Mouse (Mus musculus): Measurements from ENCODE around the gene Olfr328. TPM values are rescaled to one million over a fixed set of nuclear protein-coding genes. Genes with fewer than 3 reads are reported as not detected.

Gene Olfr328
- polyA plus RNA-seq (2015; fragmentation: Nextera tagmentation; extraction: Ambion mirVana), result 0.09 TPM in 1 of 2 replicates, not detected in the other

DNA sequence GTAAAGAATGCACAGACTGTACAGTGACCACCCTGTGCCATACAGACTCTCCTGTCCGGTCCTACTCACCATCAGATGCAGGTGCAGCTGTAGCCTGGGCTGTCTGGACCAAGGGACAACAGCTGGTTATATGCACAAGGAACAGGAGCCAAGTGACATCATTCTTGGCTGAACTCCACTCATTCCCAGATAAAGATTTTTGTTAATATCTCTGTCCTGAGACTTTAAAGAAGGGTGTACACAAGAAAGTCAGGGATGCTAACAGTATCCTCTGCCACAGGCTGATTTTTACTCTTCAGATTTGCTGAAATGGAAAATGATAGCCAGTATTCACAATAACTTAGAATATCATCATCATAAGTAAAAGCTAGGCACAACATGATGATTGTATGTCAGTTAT, at the start of gene Olfr328:
Olfr328 (minus strand) TSS at position 101 of the 400 bp plus-strand sequence.
- H3K36me3 ChIP-seq, result no peaks in the 10 kb centered on the region
- no peak within 1 kb of the TSS for H3K9ac ChIP-seq
- ATAC-seq (ENCODE audit: low FRiP score), result no peak
- no peak within 1 kb of the TSS for H3K4me2 ChIP-seq
- no peaks in the 10 kb centered on the region for H3K27me3 ChIP-seq
- no peak within 1 kb of the TSS for H3K4me3 ChIP-seq
- no peaks in the 10 kb centered on the region for H3K9me3 ChIP-seq
- H3K27ac ChIP-seq, result no peak within 1 kb of the TSS
- 86% methylated on average over 1 of the region's 1 CpGs for WGBS
- no peaks in the 10 kb centered on the region for H3K4me1 ChIP-seq (replicated peaks)

DNA sequence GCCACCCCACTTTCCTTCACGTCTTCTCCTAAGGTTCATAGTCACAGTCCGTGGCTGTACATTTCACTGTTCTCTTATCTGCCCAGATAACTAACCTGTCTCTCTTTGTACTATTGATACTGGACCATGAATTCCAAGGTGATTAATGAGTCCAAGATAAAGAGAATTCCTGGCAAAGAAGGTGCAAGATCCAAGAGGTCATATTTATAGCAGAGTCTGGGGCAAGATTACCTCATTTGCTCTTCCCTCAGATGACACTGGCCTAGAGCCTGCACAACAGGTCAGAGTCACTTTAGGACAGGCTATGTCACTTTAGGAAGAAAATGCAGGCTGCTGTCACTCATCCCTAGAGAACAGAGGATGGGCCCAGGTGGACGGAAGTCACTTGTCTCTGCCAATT, 49.8 kb upstream of the Olfr328 start:
- H3K9ac ChIP-seq, result no peak overlapping the region
- WGBS, result 89% methylated on average over 3 of the region's 3 CpGs

DNA sequence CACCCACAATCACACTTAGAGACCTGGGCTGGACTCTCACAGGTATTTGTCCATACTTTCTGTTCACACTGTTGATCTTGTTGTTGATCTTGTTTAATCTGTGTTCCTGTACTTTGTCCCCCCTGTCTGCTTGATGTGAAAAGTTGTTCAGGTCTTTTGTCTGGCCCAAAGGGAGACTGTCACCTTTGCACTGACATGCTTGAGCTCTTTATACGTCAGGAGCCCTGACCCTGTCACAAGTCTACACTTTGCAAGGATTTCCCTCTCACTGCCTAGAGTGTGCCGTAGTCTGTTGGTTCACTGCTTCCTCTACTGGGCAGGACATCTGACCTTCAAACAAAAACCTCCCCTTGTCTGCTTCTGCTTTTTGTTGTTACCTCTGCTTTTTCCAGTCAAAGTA, 49.3 kb upstream of the Olfr328 start:
- H3K9me3 ChIP-seq, result no peaks in the 10 kb centered on the region
- H3K4me2 ChIP-seq, result no peak overlapping the region
- WGBS, result 65% methylated on average over 2 of the region's 2 CpGs
- H3K27me3 ChIP-seq, result no peaks in the 10 kb centered on the region
- no peak overlapping the region for H3K9ac ChIP-seq
- no peak overlapping the region for H3K4me3 ChIP-seq
- ATAC-seq (ENCODE audit: low FRiP score), result no peak
- H3K4me1 ChIP-seq (replicated peaks), result no peaks in the 10 kb centered on the region
- no peak overlapping the region for H3K27ac ChIP-seq
- H3K36me3 ChIP-seq, result no peaks in the 10 kb centered on the region

More for the DNA sequence above, 49.8 kb upstream of the Olfr328 start:
- Histone ChIP-seq H3K9me3 (no peaks in the 10 kb centered on the region), H3K4me2 (no peak overlapping the region), H3K4me1 (replicated peaks) (no peaks in the 10 kb centered on the region), H3K27me3 (no peaks in the 10 kb centered on the region), H3K36me3 (no peaks in the 10 kb centered on the region), H3K27ac (no peak overlapping the region), H3K4me3 (no peak overlapping the region)
- no peak for ATAC-seq (ENCODE audit: low FRiP score)

DNA sequence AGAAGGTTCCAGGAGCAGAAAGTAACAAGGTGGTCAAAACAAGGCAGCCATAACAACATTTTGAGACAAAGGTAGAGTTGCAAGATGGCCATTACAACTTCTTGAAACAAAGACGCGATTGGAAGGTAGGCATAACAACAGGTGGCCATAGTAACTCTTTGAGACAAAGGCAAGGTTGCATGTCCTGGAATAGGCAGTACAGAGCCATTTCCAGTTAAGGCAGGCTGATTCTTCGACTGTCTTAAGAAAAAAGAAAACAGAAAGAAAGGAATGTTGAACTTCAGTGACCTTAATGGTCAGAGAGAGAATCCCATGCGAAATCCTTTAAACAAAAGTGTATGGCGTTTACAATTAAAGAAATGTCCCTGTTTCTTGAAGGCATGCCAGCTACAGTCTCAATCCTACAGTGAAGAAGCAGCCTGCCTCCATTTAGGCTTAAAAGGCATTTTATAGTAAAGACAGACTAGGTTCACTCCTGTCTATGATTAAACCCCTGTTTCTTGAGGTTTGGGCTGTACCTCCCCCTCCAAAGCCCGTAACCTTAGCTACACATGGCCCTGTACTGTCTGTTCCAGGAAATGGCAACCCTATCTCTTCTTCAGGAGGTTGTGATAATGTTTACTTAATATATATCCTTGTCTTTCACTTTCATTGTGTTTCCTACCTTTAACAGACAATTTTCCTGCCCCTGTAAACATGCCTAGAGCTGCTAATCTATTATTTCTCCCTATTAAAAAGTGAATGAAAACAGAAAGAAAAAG, 47.5 kb upstream of the Olfr328 start:
- H3K4me2 ChIP-seq, result no peak overlapping the region
- H3K9me3 ChIP-seq, result no peaks in the 10 kb centered on the region
- H3K9ac ChIP-seq, result no peak overlapping the region
- no peak overlapping the region for H3K4me3 ChIP-seq
- ATAC-seq (ENCODE audit: low FRiP score), result no peak
- no peaks in the 10 kb centered on the region for H3K36me3 ChIP-seq
- WGBS, result 78% methylated on average over 6 of the region's 6 CpGs
- H3K27ac ChIP-seq, result no peak overlapping the region
- H3K27me3 ChIP-seq, result no peaks in the 10 kb centered on the region
- H3K4me1 ChIP-seq (replicated peaks), result no peaks in the 10 kb centered on the region

DNA sequence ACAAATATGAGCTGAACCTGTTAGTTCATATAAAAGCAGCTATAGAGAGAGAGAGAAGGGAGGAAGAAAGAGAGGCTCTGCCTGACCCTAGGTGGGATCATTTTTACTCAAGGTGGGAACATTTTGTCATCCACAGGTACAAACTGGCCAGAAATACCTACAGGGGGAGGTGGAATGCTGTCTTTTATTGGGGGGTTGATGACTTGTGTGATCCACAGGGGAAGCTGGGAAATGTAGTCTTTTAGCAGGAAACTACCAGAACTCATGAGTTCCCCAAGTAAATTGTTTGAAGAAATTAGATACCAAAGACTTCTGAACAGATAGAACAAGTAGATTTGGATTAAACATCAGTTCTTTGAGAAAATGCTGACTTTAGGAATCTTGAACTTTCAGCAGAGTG, 46.6 kb upstream of the Olfr328 start:
- Histone ChIP-seq H3K27me3 (no peaks in the 10 kb centered on the region), H3K36me3 (no peaks in the 10 kb centered on the region), H3K4me3 (no peak overlapping the region), H3K9ac (no peak overlapping the region), H3K27ac (no peak overlapping the region), H3K9me3 (no peaks in the 10 kb centered on the region), H3K4me1 (replicated peaks) (no peaks in the 10 kb centered on the region), H3K4me2 (no peak overlapping the region)
- ATAC-seq (ENCODE audit: low FRiP score), result no peak

DNA sequence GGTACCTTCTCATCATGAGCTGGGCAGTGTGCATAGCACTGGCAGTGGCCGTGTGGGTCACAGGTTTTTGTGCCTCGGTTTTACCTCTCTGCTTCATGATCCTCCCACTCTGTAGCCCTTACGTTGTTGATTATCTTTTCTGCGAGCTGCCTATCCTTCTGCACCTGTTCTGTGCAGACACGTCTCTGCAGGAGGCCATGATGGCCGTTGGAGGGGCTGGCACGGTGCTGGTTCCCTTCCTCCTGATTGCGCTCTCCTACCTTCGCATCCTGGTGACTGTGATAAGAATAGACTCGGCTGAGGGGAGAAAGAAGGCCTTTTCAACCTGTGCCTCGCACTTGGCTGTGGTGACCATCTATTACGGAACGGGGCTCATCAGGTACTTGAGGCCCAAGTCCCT, 42.4 kb upstream of the Olfr328 start:
- H3K4me2 ChIP-seq, result no peak overlapping the region
- no peaks in the 10 kb centered on the region for H3K27me3 ChIP-seq
- no peak overlapping the region for H3K27ac ChIP-seq
- H3K9ac ChIP-seq, result no peak overlapping the region
- WGBS, result 89% methylated on average over 13 of the region's 13 CpGs
- H3K36me3 ChIP-seq, result no peaks in the 10 kb centered on the region
- no peak overlapping the region for H3K4me3 ChIP-seq
- H3K4me1 ChIP-seq (replicated peaks), result no peaks in the 10 kb centered on the region
- no peaks in the 10 kb centered on the region for H3K9me3 ChIP-seq
- no peak for ATAC-seq (ENCODE audit: low FRiP score)

DNA sequence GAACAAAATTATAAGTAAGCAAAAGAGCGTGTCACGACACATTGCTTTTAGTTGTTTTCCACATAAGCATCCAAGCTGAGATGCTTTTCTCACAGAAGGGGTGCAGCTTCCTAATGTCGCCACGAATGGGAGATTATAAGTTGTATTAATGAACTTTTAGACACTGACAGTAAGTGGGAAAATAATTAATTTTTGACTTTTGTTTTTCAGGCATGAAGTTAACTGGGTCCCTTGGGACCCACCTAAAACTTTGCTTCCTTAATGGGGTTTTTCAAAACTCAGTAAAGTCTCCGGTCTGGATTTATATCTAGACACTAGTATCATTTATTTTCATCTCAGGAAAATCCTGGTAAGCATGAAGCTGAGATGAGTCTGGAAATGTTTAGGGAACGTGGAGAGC, 39.4 kb upstream of the Olfr328 start, which contains the start of gene Olfr324:
Olfr324 (plus strand) TSS at position 301 of the 400 bp plus-strand sequence.
- Histone ChIP-seq H3K27me3 (no peaks in the 10 kb centered on the region), H3K4me3 (no peak within 1 kb of the TSS), H3K9ac (no peak within 1 kb of the TSS), H3K9me3 (no peaks in the 10 kb centered on the region), H3K4me1 (replicated peaks) (no peaks in the 10 kb centered on the region), H3K27ac (no peak within 1 kb of the TSS), H3K36me3 (no peaks in the 10 kb centered on the region), H3K4me2 (no peak within 1 kb of the TSS)
- ATAC-seq (ENCODE audit: low FRiP score), result no peak
- 86% methylated on average over 6 of the region's 6 CpGs for WGBS

DNA sequence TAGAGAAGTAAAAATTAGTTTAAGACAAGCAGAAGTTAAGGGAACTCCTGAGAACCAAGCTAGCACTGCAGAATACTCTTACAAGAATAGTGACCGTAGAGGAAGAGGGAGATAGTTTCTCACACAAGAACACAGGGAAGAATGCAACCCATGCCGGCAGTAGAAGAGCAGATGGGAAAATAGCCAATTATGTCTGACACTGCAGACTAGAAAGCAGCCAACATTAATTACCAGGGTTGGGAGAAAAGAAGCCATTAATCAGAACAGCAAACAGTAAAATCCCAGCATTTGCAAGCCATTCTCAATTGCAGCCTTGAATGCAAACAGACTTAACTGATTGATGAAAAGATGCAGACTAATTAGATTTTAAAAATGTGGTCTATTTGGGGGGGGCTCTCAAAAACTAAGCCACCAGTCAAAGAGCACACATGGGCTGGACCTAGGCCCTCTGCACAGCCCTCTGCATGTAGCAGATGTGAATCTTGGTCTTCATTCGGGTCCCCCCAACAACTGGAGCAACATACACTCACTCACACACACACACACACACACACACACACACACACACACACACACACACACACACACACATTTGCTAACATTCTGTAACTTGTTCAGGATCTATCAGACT, 33.3 kb upstream of the Olfr328 start:
- Histone ChIP-seq H3K4me3 (no peak overlapping the region), H3K9me3 (no peaks in the 10 kb centered on the region), H3K27ac (no peak overlapping the region; the same call in 1 of the 2 replicates), H3K36me3 (no peaks in the 10 kb centered on the region), H3K4me1 (replicated peaks) (no peaks in the 10 kb centered on the region), H3K27me3 (no peaks in the 10 kb centered on the region), H3K9ac (no peak overlapping the region), H3K4me2 (no peak overlapping the region)
- no peak for ATAC-seq (ENCODE audit: low FRiP score)
- 60% methylated on average over 3 of the region's 3 CpGs for WGBS

DNA sequence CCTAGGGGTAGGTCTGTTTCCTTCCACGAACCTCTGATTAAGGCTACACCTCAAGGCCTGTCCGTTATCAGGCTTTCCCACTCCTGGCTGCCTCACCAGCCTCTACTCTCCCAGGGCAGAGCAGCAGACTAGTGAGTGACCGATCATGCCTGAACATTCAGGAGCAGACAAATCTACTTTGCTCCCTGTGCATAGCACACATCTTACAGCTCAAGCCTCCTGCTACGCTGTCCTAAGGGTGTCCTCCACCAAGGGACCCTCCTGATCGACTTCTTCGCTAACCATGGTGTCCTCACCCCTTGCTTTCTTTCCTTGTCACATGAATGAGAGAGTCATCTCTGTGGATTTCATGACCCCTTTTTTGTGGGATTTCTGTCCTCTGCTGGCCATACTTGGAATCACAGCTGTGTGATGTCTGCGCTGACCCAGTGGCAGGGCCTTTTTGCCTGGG, 32.5 kb upstream of the Olfr328 start:
- WGBS, result 68% methylated on average over 7 of the region's 7 CpGs
- H3K36me3 ChIP-seq, result no peaks in the 10 kb centered on the region
- H3K4me2 ChIP-seq, result no peak overlapping the region

DNA sequence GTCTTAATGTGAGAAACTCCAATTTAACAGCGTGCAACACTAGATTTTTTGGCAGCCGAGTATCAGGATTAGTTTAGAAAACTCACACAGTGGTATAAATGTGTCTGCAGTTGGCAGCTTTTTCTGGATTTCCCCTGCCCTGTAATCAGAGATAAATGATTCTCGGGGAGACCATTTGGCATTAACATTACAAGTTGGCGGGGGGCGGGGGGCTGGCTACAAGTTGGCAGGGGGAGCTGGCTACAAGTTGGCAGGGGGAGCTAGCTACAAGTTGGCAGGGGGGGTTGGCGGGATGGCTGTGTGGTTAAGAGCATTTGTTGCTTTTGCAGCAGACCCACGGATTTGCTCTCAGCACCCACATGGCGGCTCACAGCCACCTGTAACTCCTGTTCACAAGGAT, 23.2 kb upstream of the Olfr328 start:
- Histone ChIP-seq H3K36me3 (no peaks in the 10 kb centered on the region), H3K4me3 (no peak overlapping the region), H3K9me3 (no peaks in the 10 kb centered on the region), H3K27ac (no peak overlapping the region), H3K4me2 (no peak overlapping the region), H3K4me1 (replicated peaks) (no peaks in the 10 kb centered on the region), H3K9ac (no peak overlapping the region), H3K27me3 (no peaks in the 10 kb centered on the region)
- WGBS, result 81% methylated on average over 8 of the region's 8 CpGs
- no peak for ATAC-seq (ENCODE audit: low FRiP score)

More for the DNA sequence above, 32.5 kb upstream of the Olfr328 start:
- H3K9me3 ChIP-seq, result no peaks in the 10 kb centered on the region
- no peaks in the 10 kb centered on the region for H3K27me3 ChIP-seq
- no peak for ATAC-seq (ENCODE audit: low FRiP score)
- H3K27ac ChIP-seq, result no peak overlapping the region
- H3K4me3 ChIP-seq, result no peak overlapping the region
- no peaks in the 10 kb centered on the region for H3K4me1 ChIP-seq (replicated peaks)
- no peak overlapping the region for H3K9ac ChIP-seq

DNA sequence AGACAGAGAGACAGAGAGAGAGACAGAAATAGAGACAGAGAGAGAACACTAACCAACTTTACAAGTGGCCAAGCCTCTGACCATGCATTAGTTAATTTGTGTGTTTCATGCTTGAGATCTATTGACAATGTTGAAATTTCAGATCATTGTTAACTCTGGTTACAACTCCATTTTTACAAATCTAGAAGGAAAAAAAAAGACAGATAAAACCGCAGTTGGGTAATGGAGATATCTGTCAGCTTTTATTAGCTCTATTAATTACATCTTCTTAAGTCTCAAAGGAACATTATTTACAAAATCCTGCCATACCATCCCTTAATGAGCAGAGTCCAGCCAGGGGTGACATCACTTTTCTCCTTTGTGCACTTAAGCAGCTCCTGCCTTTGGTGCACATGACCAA, 22.0 kb upstream of the Olfr328 start, which contains the start of gene Olfr325:
Olfr325 (plus strand) TSS at position 301 of the 400 bp plus-strand sequence.
- Histone ChIP-seq H3K27me3 (no peaks in the 10 kb centered on the region), H3K4me1 (replicated peaks) (no peaks in the 10 kb centered on the region), H3K4me3 (no peak within 1 kb of the TSS), H3K9ac (no peak within 1 kb of the TSS), H3K9me3 (no peaks in the 10 kb centered on the region), H3K4me2 (no peak within 1 kb of the TSS), H3K36me3 (no peaks in the 10 kb centered on the region), H3K27ac (no peak within 1 kb of the TSS)
- 80% methylated on average over 1 of the region's 1 CpGs for WGBS
- no peak for ATAC-seq (ENCODE audit: low FRiP score)

DNA sequence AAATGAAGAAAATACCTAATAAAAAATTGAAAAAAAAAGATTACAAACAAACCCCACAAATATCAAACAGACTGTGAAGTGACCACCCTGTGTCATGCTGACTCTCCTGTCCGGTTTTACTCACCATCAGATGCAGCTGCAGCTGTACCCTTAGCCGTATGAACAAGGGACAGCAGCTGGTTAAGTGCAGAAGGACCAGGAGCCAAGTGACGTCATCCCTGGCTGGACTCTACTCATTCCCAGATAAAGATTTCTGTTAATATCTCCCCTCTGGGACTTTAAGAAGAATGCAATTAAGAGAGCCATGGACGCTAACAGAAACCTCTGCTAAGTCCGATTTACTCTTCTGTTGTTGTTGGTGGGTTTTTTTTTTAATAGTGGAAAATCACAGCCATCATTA, 15.0 kb upstream of the Olfr328 start, which contains the start of gene Olfr224:
Olfr224 (minus strand) TSS at position 149 of the 400 bp plus-strand sequence.
- Histone ChIP-seq H3K9ac (no peak within 1 kb of the TSS), H3K36me3 (no peaks in the 10 kb centered on the region), H3K9me3 (no peaks in the 10 kb centered on the region), H3K27me3 (no peaks in the 10 kb centered on the region), H3K4me2 (no peak within 1 kb of the TSS), H3K27ac (no peak within 1 kb of the TSS), H3K4me3 (no peak within 1 kb of the TSS), H3K4me1 (replicated peaks) (no peaks in the 10 kb centered on the region)
- 79% methylated on average over 5 of the region's 5 CpGs for WGBS
- no peak for ATAC-seq (ENCODE audit: low FRiP score)

DNA sequence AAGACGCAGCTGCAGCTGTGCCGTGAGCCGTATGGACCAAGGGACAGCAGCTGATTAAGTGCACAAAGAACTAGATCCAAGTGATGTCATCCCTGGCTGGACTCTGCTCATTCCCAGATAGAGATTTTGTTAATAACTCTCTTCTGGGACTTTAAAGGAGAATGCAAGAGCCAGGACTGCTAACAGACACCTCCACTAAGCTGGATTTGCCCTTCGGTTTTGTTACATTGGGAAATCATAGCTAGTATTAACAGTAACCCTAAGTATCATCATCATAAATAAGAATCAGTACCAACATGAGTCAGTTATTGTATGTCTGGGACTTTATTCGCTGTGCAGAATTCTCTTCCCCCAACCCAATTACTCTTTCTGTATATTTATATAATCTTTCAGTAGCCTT, 9.1 kb downstream of the Olfr328 start, which contains the start of gene Olfr329-ps:
Olfr329-ps (minus strand) TSS at position 101 of the 400 bp plus-strand sequence.
- no peaks in the 10 kb centered on the region for H3K36me3 ChIP-seq
- no peaks in the 10 kb centered on the region for H3K27me3 ChIP-seq
- WGBS, result 89% methylated on average over 5 of the region's 5 CpGs
- no peak within 1 kb of the TSS for H3K4me2 ChIP-seq
- H3K9me3 ChIP-seq, result no peaks in the 10 kb centered on the region
- no peaks in the 10 kb centered on the region for H3K4me1 ChIP-seq (replicated peaks)
- no peak within 1 kb of the TSS for H3K4me3 ChIP-seq
- no peak for ATAC-seq (ENCODE audit: low FRiP score)
- H3K9ac ChIP-seq, result no peak within 1 kb of the TSS
- H3K27ac ChIP-seq, result no peak within 1 kb of the TSS
